Mouse (Mus musculus): ENCODE results near the gene Cryl1. TPM values are rescaled to one million over a fixed set of nuclear protein-coding genes. Genes with fewer than 3 reads are reported as not detected.
A peak's percentile ranks its signal among the peaks of the same experiment; 100 is the strongest.

Cryl1 gene
- polyA plus RNA-seq, 1 experiment from 2014 or later = 17.8 TPM

GRCm38 (mm10) chr14:57397221-57397620 is 1.1 kb downstream of the Cryl1 start:
- Histone ChIP-seq H3K36me3 (no peaks in the 10 kb centered on the region), H3K4me3 (no peak overlapping the region), H3K4me1 (0 out of 2 replicates have a peak, but pooled peaks cover 2% of the 10 kb centered on the region), H3K9ac (no peak overlapping the region), H3K27me3 (no peaks in the 10 kb centered on the region), H3K9me3 (no peaks in the 10 kb centered on the region), H3K27ac (no peak overlapping the region), H3K4me2 (replicated peaks) (no peak overlapping the region)
- no peak for ATAC-seq (ENCODE audit: insufficient number of reproducible peaks, insufficient read depth, low FRiP score, low TSS enrichment)
- whole genome bisulfite sequencing = 82% methylated on average over 5 of the region's 5 CpGs

GRCm38 (mm10) chr14:57395470-57395869 is 2.9 kb downstream of the Cryl1 start:
- H3K4me2 ChIP-seq (replicated peaks) = no peak overlapping the region
- 0 out of 2 replicates have a peak, but pooled peaks cover 2% of the 10 kb centered on the region for H3K4me1 ChIP-seq
- 78% methylated on average over 2 of the region's 2 CpGs for WGBS
- ATAC-seq (ENCODE audit: insufficient number of reproducible peaks, insufficient read depth, low FRiP score, low TSS enrichment) = no peak
- H3K27ac ChIP-seq = no peak overlapping the region
- H3K36me3 ChIP-seq = no peaks in the 10 kb centered on the region
- H3K27me3 ChIP-seq = no peaks in the 10 kb centered on the region
- no peak overlapping the region for H3K4me3 ChIP-seq
- no peak overlapping the region for H3K9ac ChIP-seq
- no peaks in the 10 kb centered on the region for H3K9me3 ChIP-seq

GRCm38 (mm10) chr14:57392278-57392677 is 6.1 kb downstream of the Cryl1 start:
- Histone ChIP-seq H3K4me2 (replicated peaks) (no peak overlapping the region), H3K4me1 (0 out of 2 replicates have a peak, but pooled peaks cover 2% of the 10 kb centered on the region), H3K9me3 (no peaks in the 10 kb centered on the region), H3K4me3 (no peak overlapping the region), H3K9ac (no peak overlapping the region), H3K27me3 (no peaks in the 10 kb centered on the region), H3K27ac (no peak overlapping the region), H3K36me3 (no peaks in the 10 kb centered on the region)
- ATAC-seq (ENCODE audit: insufficient number of reproducible peaks, insufficient read depth, low FRiP score, low TSS enrichment) = no peak
- WGBS = 67% methylated on average over 5 of the region's 5 CpGs

- no peak overlapping the region for H3K27ac ChIP-seq
- 0 out of 2 replicates have a peak, but pooled peaks cover 2% of the 10 kb centered on the region for H3K4me1 ChIP-seq
- H3K36me3 ChIP-seq = no peaks in the 10 kb centered on the region
- H3K27me3 ChIP-seq = no peaks in the 10 kb centered on the region
- no peak overlapping the region for H3K4me2 ChIP-seq (replicated peaks)
- no peak overlapping the region for H3K4me3 ChIP-seq
- 73% methylated on average over 4 of the region's 4 CpGs for WGBS
- ATAC-seq (ENCODE audit: insufficient number of reproducible peaks, insufficient read depth, low FRiP score, low TSS enrichment) = no peak
- no peaks in the 10 kb centered on the region for H3K9me3 ChIP-seq
- H3K9ac ChIP-seq = no peak overlapping the region
Observed at GRCm38 (mm10) chr14:57391621-57392020, 6.7 kb downstream of the Cryl1 start.

- Histone ChIP-seq H3K4me1 (no peaks in the 10 kb centered on the region), H3K27me3 (no peaks in the 10 kb centered on the region), H3K4me2 (replicated peaks) (no peak overlapping the region), H3K4me3 (no peak overlapping the region), H3K9ac (no peak overlapping the region), H3K9me3 (no peaks in the 10 kb centered on the region), H3K36me3 (no peaks in the 10 kb centered on the region), H3K27ac (no peak overlapping the region)
- ATAC-seq (ENCODE audit: insufficient number of reproducible peaks, insufficient read depth, low FRiP score, low TSS enrichment) = 0 out of 2 replicates have a peak, but pooled peaks have one; percentile 22
- 58% methylated on average over 14 of the region's 14 CpGs for WGBS
Observed at GRCm38 (mm10) chr14:57386758-57387561, 11.4 kb downstream of the Cryl1 start.

- no peaks in the 10 kb centered on the region for H3K36me3 ChIP-seq
- H3K9ac ChIP-seq = no peak overlapping the region
- no peak overlapping the region for H3K4me2 ChIP-seq (replicated peaks)
- no peaks in the 10 kb centered on the region for H3K27me3 ChIP-seq
- WGBS = 88% methylated on average over 5 of the region's 5 CpGs
- H3K4me1 ChIP-seq = no peaks in the 10 kb centered on the region
- H3K4me3 ChIP-seq = no peak overlapping the region
- H3K27ac ChIP-seq = no peak overlapping the region
- no peaks in the 10 kb centered on the region for H3K9me3 ChIP-seq
- ATAC-seq (ENCODE audit: insufficient number of reproducible peaks, insufficient read depth, low FRiP score, low TSS enrichment) = no peak
Observed at GRCm38 (mm10) chr14:57385667-57386066, 12.7 kb downstream of the Cryl1 start.

GRCm38 (mm10) chr14:57377531-57377930 is 20.8 kb downstream of the Cryl1 start:
- H3K27me3 ChIP-seq = no peaks in the 10 kb centered on the region
- WGBS = 75% methylated on average over 5 of the region's 5 CpGs
- no peak for ATAC-seq (ENCODE audit: insufficient number of reproducible peaks, insufficient read depth, low FRiP score, low TSS enrichment)
- H3K4me3 ChIP-seq = no peak overlapping the region
- H3K4me2 ChIP-seq (replicated peaks) = no peak overlapping the region
- no peaks in the 10 kb centered on the region for H3K36me3 ChIP-seq
- H3K9ac ChIP-seq = no peak overlapping the region
- H3K27ac ChIP-seq = no peak overlapping the region
- no peaks in the 10 kb centered on the region for H3K4me1 ChIP-seq
- H3K9me3 ChIP-seq = no peaks in the 10 kb centered on the region

GRCm38 (mm10) chr14:57376956-57377355 is 21.4 kb downstream of the Cryl1 start:
- Histone ChIP-seq H3K27me3 (no peaks in the 10 kb centered on the region), H3K4me2 (replicated peaks) (no peak overlapping the region), H3K36me3 (no peaks in the 10 kb centered on the region), H3K9me3 (no peaks in the 10 kb centered on the region), H3K4me1 (no peaks in the 10 kb centered on the region), H3K27ac (no peak overlapping the region), H3K9ac (no peak overlapping the region), H3K4me3 (no peak overlapping the region)
- no peak for ATAC-seq (ENCODE audit: insufficient number of reproducible peaks, insufficient read depth, low FRiP score, low TSS enrichment)
- 76% methylated on average over 9 of the region's 9 CpGs for WGBS

- 74% methylated on average over 8 of the region's 8 CpGs for WGBS
- ATAC-seq (ENCODE audit: insufficient number of reproducible peaks, insufficient read depth, low FRiP score, low TSS enrichment) = no peak
- no peaks in the 10 kb centered on the region for H3K27me3 ChIP-seq
Observed at GRCm38 (mm10) chr14:57376016-57376415, 22.3 kb downstream of the Cryl1 start.

GRCm38 (mm10) chr14:57375205-57375604 is 23.1 kb downstream of the Cryl1 start:
- WGBS = 72% methylated on average over 9 of the region's 9 CpGs
- Histone ChIP-seq H3K4me3 (no peak overlapping the region), H3K27me3 (no peaks in the 10 kb centered on the region), H3K9ac (no peak overlapping the region), H3K4me2 (replicated peaks) (no peak overlapping the region), H3K27ac (no peak overlapping the region), H3K36me3 (no peaks in the 10 kb centered on the region), H3K4me1 (no peaks in the 10 kb centered on the region), H3K9me3 (no peaks in the 10 kb centered on the region)
- ATAC-seq (ENCODE audit: insufficient number of reproducible peaks, insufficient read depth, low FRiP score, low TSS enrichment) = no peak

More at GRCm38 (mm10) chr14:57376016-57376415, 22.3 kb downstream of the Cryl1 start:
- H3K9me3 ChIP-seq = no peaks in the 10 kb centered on the region
- no peak overlapping the region for H3K4me2 ChIP-seq (replicated peaks)
- H3K36me3 ChIP-seq = no peaks in the 10 kb centered on the region
- H3K27ac ChIP-seq = no peak overlapping the region
- no peaks in the 10 kb centered on the region for H3K4me1 ChIP-seq
- H3K9ac ChIP-seq = no peak overlapping the region
- no peak overlapping the region for H3K4me3 ChIP-seq

GRCm38 (mm10) chr14:57372348-57373102 is 25.8 kb downstream of the Cryl1 start:
- H3K4me1 ChIP-seq = no peaks in the 10 kb centered on the region
- H3K27ac ChIP-seq = no peak overlapping the region
- no peaks in the 10 kb centered on the region for H3K36me3 ChIP-seq
- H3K27me3 ChIP-seq = no peaks in the 10 kb centered on the region
- no peak overlapping the region for H3K4me2 ChIP-seq (replicated peaks)
- H3K4me3 ChIP-seq = no peak overlapping the region
- no peaks in the 10 kb centered on the region for H3K9me3 ChIP-seq
- no peak overlapping the region for H3K9ac ChIP-seq
- ATAC-seq (ENCODE audit: insufficient number of reproducible peaks, insufficient read depth, low FRiP score, low TSS enrichment) = no peak
- 43% methylated on average over 8 of the region's 8 CpGs for WGBS

- no peaks in the 10 kb centered on the region for H3K9me3 ChIP-seq
- H3K9ac ChIP-seq = no peak overlapping the region
- ATAC-seq (ENCODE audit: insufficient number of reproducible peaks, insufficient read depth, low FRiP score, low TSS enrichment) = no peak
- H3K4me2 ChIP-seq (replicated peaks) = no peak overlapping the region
- H3K4me1 ChIP-seq = peaks cover 4% of the 10 kb centered on the region; the same call in 1 of the 2 replicates
- no peak overlapping the region for H3K4me3 ChIP-seq
- H3K27me3 ChIP-seq = no peaks in the 10 kb centered on the region
- no peak overlapping the region for H3K27ac ChIP-seq
- WGBS = 50% methylated on average over 4 of the region's 4 CpGs
- H3K36me3 ChIP-seq = no peaks in the 10 kb centered on the region
Observed at GRCm38 (mm10) chr14:57367327-57367726, 31.0 kb downstream of the Cryl1 start.
